Mouse (Mus musculus) hindbrain, embryonic 14.5 days (tissue): ENCODE measurements around the gene Gmeb1. TPM values are rescaled to one million over a fixed set of nuclear protein-coding genes. Genes with fewer than 3 reads are reported as not detected.
A peak's percentile ranks its signal among the peaks of the same experiment; 100 is the strongest.

ENCODE experiments used
- ATAC-seq: fragments of 200-750 bp; cut with Nextera tagmentation; 2 replicates; pipeline ENCODE4 v1.8.0; 2017; ENCODE audit warnings: moderate number of reproducible peaks, mild to moderate bottlenecking, moderate TSS enrichment, moderate library complexity; ENCODE audit not compliant: low FRiP score
- DNase-seq: peaks from one replicate; pipeline ENCODE4 v3.0.0-alpha.2; 2015; ENCODE audit warnings: low spot score
- H3K27ac ChIP-seq: fragments of 300-500 bp; sonication (generic); 2 replicates; pipeline ENCODE4 v1.5.1; 2014; ENCODE audit warnings: mild to moderate bottlenecking, moderate library complexity
- H3K27me3 ChIP-seq: fragments of 300-500 bp; sonication (generic); 2 replicates; pipeline ENCODE4 v1.6.1; 2014; ENCODE audit warnings: mild to moderate bottlenecking, low read length, mixed read lengths; ENCODE audit not compliant: control insufficient read depth, insufficient read depth
- H3K36me3 ChIP-seq: fragments of 300-500 bp; sonication (generic); replicated peaks from 2 replicates; pipeline ENCODE4 v1.6.1; 2014; ENCODE audit not compliant: control insufficient read depth, insufficient read depth
- H3K4me1 ChIP-seq: fragments of 300-500 bp; sonication (generic); replicated peaks from 2 replicates; pipeline ENCODE4 v1.6.1; 2014; ENCODE audit warnings: antibody characterized with exemption, low read length, mixed read lengths; ENCODE audit not compliant: control insufficient read depth, insufficient read depth
- H3K4me2 ChIP-seq: fragments of 300-500 bp; sonication (generic); replicated peaks from 2 replicates; pipeline ENCODE4 v1.6.1; 2014; ENCODE audit warnings: mild to moderate bottlenecking, moderate library complexity
- H3K4me3 ChIP-seq: fragments of 300-500 bp; sonication (generic); replicated peaks from 2 replicates; pipeline ENCODE4 v1.5.1; 2014; ENCODE audit warnings: mild to moderate bottlenecking, low read length
- H3K9ac ChIP-seq: fragments of 300-500 bp; sonication (generic); 2 replicates; pipeline ENCODE4 v1.6.1; 2014
- H3K9me3 ChIP-seq: fragments of 300-500 bp; sonication (generic); 2 replicates; pipeline ENCODE4 v1.6.1; 2016; ENCODE audit warnings: low read length; ENCODE audit not compliant: control insufficient read depth
- WGBS: fragments of 180-500 bp; shearing (Covaris S2); extraction: QIAGEN DNeasy Blood & Tissue Kit; methylation state at CpG from one replicate; pipeline ENCODE4 v1.1.7; 2014; 5-methylcytosine and 5-hydroxymethylcytosine counted together
- microRNA-seq: library from miRNA; unstranded; fragments of <30 nt; microRNA quantifications from one replicate; pipeline ENCODE4, GENCODE M21; 2016
- polyA plus RNA-seq: library from polyadenylated mRNA; unstranded; fragments of >200 nt; fragmentation: Nextera tagmentation; extraction: Ambion mirVana; gene quantifications from 2 replicates; pipeline ENCODE4 v1.2.1, GENCODE M21; 2014

The Gmeb1 gene
- polyA plus RNA-seq, 1 experiment from 2014 or later: 36.7 TPM

DNA sequence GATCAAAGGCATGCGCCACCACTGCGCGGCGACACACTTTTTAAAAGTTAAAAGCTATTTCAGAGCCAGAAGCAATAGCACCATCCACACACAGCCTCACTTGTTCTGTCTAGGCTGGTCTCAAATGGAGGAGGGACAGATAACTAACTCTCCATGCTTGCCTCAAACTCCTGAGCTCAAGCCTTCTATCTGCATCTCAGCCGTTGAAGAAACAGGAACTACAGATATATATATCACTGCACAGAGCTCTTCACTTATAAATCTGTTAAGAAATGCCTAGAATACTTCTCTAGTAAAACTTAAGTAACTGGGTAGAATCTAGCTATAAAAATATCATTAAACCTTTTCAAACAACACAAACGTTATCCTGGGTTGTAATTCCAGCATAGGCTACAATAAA is 67.0 kb downstream of the Gmeb1 start:
- Histone ChIP-seq H3K4me3 (no peak overlapping the region), H3K4me1 (peaks cover 8% of the 10 kb centered on the region; the same call in 1 of the 2 replicates), H3K27me3 (no peaks in the 10 kb centered on the region), H3K9ac (no peak overlapping the region), H3K36me3 (peaks cover 18% of the 10 kb centered on the region), H3K9me3 (no peaks in the 10 kb centered on the region), H3K27ac (no peak overlapping the region), H3K4me2 (no peak overlapping the region)
- DNase-seq: no peak
- 96% methylated on average over 6 of the region's 6 CpGs for WGBS
- ATAC-seq: no peak

DNA sequence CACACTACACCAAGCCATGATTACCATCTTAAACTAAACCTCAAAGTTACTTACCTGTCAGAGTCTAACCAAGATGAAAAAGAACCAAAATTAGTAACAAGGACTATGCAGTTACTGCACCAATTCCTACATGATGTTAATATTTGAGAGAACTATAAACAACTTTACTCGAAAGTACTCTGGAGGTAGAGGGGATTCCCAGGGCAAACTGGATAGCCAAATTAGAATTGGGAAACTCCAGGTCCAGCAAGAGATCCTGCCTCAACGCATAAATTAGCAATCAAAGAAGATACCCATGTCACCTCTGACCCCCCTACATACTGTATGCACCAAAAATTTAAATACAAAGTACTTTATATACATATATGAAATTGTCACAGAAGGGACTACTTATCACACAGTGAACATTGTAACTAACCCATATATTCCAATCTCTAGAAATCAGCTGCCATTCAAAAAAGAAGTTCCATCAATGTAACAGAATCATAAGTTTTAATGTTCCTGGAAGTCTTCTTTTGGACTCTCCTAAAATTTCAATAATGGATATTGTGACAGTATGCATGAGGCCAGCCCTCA is 73.5 kb downstream of the Gmeb1 start:
- no peak overlapping the region for H3K4me2 ChIP-seq
- no peak overlapping the region for H3K4me3 ChIP-seq
- ATAC-seq: no peak
- 96% methylated on average over 2 of the region's 2 CpGs for WGBS
- H3K4me1 ChIP-seq: no peaks in the 10 kb centered on the region
- no peaks in the 10 kb centered on the region for H3K9me3 ChIP-seq
- no peak for DNase-seq
- no peak overlapping the region for H3K9ac ChIP-seq
- H3K36me3 ChIP-seq: peaks cover 40% of the 10 kb centered on the region
- H3K27ac ChIP-seq: no peak overlapping the region
- no peaks in the 10 kb centered on the region for H3K27me3 ChIP-seq

DNA sequence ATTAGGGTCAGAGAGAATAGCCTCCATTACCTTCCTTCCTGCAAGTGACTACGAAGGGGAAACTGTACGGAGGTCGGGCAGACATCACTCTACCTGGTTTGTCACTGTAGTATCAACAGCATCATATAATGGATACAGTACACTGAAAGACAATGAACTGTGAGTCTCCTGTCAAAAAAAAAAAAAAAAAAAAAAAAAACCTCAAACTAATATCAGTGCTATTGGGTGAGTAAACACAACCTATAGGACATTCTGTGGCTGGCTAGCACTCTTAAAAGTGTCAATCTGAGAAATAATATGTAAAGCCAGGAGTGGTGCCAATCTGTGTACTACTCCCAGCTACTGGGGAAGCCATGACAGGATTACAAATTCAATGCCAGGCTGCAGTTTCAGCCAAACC is 78.2 kb downstream of the Gmeb1 start:
- 91% methylated on average over 3 of the region's 3 CpGs for WGBS
- Histone ChIP-seq H3K4me2 (no peak overlapping the region), H3K4me1 (no peaks in the 10 kb centered on the region), H3K9me3 (no peaks in the 10 kb centered on the region), H3K27me3 (no peaks in the 10 kb centered on the region), H3K9ac (no peak overlapping the region), H3K36me3 (peaks cover 50% of the 10 kb centered on the region), H3K27ac (no peak overlapping the region), H3K4me3 (no peak overlapping the region)
- DNase-seq (no peak), ATAC-seq (no peak)

DNA sequence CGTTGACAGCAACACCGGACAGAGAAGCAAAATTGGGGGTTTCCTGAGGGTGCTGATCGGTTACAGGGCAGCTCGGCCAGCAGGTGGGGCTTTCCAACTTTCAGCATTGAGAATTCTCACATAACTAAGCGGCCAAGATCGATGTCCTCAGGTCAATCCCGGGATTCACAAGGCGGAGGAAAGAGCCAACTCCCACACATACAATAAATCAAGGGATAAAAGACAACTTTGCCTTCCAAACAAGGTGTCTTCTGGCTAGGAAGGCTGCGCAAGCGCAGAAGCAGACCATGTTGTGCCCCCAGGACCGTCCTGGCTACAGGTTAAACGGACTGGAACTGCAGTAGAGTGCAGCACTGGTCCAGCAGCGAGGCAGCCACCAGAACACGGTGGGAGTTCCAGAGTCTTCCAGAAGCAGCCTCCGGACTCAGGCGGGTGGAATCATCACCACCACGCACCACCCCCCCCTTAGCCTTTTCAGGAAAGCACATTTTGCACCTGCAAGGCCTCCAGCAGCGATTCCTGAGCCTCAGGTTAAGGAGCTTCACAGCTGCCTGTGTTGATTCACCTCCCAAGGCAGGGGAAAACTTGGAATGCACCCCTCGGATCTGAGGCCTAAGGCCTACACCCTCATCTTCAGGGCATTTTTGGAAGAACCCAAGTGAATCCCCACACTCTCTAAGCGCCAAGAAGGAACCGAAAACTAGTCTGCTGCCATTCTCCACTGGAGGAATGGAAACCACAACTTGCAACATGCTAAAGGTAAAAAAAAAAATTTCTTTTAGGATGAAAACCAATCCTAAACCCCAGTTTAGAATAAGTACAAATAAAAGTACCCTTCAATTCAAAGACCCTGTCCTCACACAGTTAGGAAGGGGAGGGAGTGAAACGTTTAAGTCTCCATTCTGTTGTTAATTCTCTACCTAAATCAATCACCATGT is 79.4 kb downstream of the Gmeb1 start:
- WGBS: 67% methylated on average over 22 of the region's 22 CpGs
- Histone ChIP-seq H3K4me3 (no peak overlapping the region), H3K9me3 (no peaks in the 10 kb centered on the region), H3K4me1 (no peaks in the 10 kb centered on the region), H3K27ac (no peak overlapping the region), H3K9ac (no peak overlapping the region), H3K27me3 (no peaks in the 10 kb centered on the region), H3K4me2 (no peak overlapping the region), H3K36me3 (peaks cover 50% of the 10 kb centered on the region)
- ATAC-seq: no peak
- DNase-seq: no peak

DNA sequence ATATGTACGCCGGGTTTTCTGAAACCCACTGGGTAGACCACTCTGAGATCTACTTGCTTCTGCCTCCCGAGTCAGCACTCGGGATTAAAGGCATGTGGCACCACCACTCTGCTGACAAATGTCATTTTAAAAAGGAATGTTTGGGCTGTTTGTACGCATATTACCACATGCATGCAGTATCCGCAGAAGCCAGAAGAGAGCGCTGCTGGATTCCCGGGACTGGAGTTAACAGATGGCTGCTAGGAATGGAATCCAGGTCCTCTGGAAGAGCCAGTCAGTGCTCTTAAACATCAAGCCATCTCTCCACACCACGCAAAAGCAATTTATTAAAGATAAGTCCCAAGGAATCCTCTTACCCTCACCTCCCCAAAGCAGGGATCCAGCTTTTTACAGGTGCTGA is 80.7 kb downstream of the Gmeb1 start:
- Histone ChIP-seq H3K9ac (no peak overlapping the region), H3K4me3 (no peak overlapping the region), H3K4me1 (no peaks in the 10 kb centered on the region), H3K27me3 (no peaks in the 10 kb centered on the region), H3K36me3 (peaks cover 44% of the 10 kb centered on the region), H3K9me3 (no peaks in the 10 kb centered on the region), H3K27ac (no peak overlapping the region), H3K4me2 (no peak overlapping the region)
- ATAC-seq (no peak), DNase-seq (peak; percentile 33)
- WGBS: 78% methylated on average over 9 of the region's 9 CpGs

DNA sequence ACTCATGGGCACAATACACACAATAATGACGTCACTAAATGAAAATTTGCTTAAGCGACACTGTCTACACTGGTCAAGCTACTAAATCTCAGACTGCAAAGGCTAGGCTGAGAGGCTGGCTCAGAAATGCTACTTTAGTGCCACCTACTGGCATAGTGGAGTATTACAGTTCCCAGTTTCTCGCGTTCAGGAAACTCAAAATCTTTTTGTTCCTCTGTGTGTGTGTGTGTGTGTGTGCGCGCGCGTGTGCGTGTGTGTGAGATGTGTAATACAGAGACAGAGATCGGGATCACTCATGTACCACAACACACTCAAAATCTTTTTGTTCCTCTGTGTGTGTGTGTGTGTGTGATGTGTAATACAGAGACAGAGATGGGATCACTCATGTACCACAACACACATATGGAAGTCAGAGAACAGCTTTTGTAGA is 82.8 kb downstream of the Gmeb1 start:
- no peaks in the 10 kb centered on the region for H3K9me3 ChIP-seq
- no peak overlapping the region for H3K9ac ChIP-seq
- no peak overlapping the region for H3K4me2 ChIP-seq
- WGBS: 10% methylated on average over 10 of the region's 10 CpGs
- H3K27ac ChIP-seq: no peak overlapping the region
- H3K4me3 ChIP-seq: no peak overlapping the region
- DNase-seq (peak; percentile 92), ATAC-seq (peak; percentile 80)
- no peaks in the 10 kb centered on the region for H3K27me3 ChIP-seq
- no peaks in the 10 kb centered on the region for H3K4me1 ChIP-seq
- peaks cover 25% of the 10 kb centered on the region for H3K36me3 ChIP-seq

DNA sequence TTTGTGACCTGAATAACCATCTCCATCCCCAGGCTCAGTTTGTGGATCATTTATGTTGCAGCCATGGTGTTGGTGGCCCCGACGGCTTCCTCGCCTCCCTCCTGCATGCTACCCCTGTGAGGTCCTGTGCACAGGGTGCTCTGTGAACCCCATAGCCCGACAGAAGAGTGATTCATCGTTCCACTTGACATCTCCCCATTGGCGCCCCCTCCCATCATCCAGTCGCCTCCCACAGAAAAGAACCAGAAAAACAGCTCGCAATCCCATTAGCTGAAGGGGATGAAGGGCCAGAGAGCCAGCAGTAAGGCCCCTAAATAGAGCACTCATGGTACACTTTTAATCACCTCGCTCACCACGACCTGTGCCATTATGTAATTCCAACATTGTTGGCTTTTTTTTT is 84.9 kb downstream of the Gmeb1 start:
- H3K4me1 ChIP-seq: no peaks in the 10 kb centered on the region
- 57% methylated on average over 10 of the region's 10 CpGs for WGBS

More for the DNA sequence above, 84.9 kb downstream of the Gmeb1 start:
- H3K4me3 ChIP-seq: no peak overlapping the region
- H3K9me3 ChIP-seq: no peaks in the 10 kb centered on the region
- no peak overlapping the region for H3K4me2 ChIP-seq
- H3K27me3 ChIP-seq: no peaks in the 10 kb centered on the region
- peaks cover 3% of the 10 kb centered on the region; the same call in 1 of the 2 replicates for H3K36me3 ChIP-seq
- no peak overlapping the region for H3K9ac ChIP-seq
- no peak for DNase-seq
- no peak for ATAC-seq
- no peak overlapping the region for H3K27ac ChIP-seq

Small RNAs within 50 kb of the gene (microRNA-seq; reads per million reads assigned to microRNA genes)
- not detected for gene Gm22033

Other genes starting within 250 kb of the Gmeb1 start
- gene Gm10300, start 186.9 kb downstream of the Gmeb1 start, polyA plus RNA-seq: not detected in 2 replicates
- 73.3 and 82.9 TPM in 2 replicates for gene Epb41, start 186.3 kb downstream of the Gmeb1 start, polyA plus RNA-seq
- gene Oprd1, start 117.1 kb downstream of the Gmeb1 start, polyA plus RNA-seq: 0.50 and 0.63 TPM in 2 replicates
- 119 and 122 TPM in 2 replicates for gene Ythdf2, start 49.3 kb downstream of the Gmeb1 start, polyA plus RNA-seq
- gene Taf12, start 12.8 kb upstream of the Gmeb1 start, polyA plus RNA-seq: 38.0 and 40.8 TPM in 2 replicates
- 0.95 and 1.5 TPM in 2 replicates for gene Rab42, start 41.8 kb upstream of the Gmeb1 start, polyA plus RNA-seq
- 66.8 and 73.1 TPM in 2 replicates for gene Trnau1ap, start 67.9 kb upstream of the Gmeb1 start, polyA plus RNA-seq
- 20.0 and 22.4 TPM in 2 replicates for gene Rcc1, start 92.0 kb upstream of the Gmeb1 start, polyA plus RNA-seq
- gene Phactr4, start 160.9 kb upstream of the Gmeb1 start, polyA plus RNA-seq: 8.1 and 9.2 TPM in 2 replicates
- gene Med18, start 202.3 kb upstream of the Gmeb1 start, polyA plus RNA-seq: 8.5 and 10.7 TPM in 2 replicates
- gene Sesn2, start 248.9 kb upstream of the Gmeb1 start, polyA plus RNA-seq: 6.7 and 7.1 TPM in 2 replicates